Mouse (Mus musculus): ENCODE measurements around the gene Psmb10.
"Not testable (repeated sequence)": the region's sequence is repeated elsewhere in the genome, so short reads cannot be mapped to it uniquely, and the experiment has no call there.

Gene Psmb10

DNA sequence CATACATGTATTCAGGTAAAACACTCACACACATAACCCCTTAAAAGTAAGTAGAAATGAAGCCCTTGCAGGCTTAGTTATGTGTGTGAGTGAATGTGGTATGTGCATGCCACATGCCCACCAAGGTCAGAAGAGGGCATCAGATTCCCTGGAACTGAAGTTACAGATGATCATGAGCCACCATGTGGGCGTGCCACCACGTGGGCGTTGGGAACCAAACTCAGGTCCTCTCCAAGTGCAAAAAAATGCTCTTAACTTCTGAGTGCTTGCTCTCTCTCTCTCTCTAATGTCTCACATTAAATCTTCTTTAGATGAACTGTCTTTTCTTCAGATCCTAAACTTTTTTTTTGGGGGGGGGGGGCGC is at the start of gene Psmb10:
TSS of gene Psmb10 (minus strand) at position 139 of the 364 bp plus-strand sequence.
- in situ Hi-C loops (cut with MboI; ENCODE audit: low pct_unique_long_range_greater_than_20kb in 1 of 2, low sequenced_read_pairs in 2 of 2, unreplicated experiment in 1 of 2), result no loop called here

DNA sequence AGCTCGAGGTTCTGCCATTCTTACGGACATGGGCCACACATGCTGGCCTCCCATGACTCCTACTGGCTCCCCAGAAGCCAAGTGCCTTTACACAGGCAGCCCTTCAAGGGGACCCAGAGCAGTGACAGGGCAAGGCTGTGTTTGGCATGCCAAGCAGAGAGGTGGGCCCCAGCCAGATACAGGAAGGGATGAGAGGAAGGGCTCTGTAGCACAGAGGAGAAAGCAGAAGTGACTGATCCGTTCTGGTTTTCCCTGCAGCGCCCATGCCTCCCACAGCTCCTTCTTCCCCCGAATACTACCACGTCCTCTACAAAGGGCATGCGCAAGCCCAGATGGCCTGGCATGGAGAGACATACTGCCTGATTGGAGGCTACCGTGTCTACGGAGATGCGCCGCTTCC is 45.2 kb upstream of the Psmb10 start:
- in situ Hi-C loops (cut with MboI; ENCODE audit: low pct_unique_long_range_greater_than_20kb in 1 of 2, low sequenced_read_pairs in 2 of 2, unreplicated experiment in 1 of 2), result not testable (repeated sequence)

DNA sequence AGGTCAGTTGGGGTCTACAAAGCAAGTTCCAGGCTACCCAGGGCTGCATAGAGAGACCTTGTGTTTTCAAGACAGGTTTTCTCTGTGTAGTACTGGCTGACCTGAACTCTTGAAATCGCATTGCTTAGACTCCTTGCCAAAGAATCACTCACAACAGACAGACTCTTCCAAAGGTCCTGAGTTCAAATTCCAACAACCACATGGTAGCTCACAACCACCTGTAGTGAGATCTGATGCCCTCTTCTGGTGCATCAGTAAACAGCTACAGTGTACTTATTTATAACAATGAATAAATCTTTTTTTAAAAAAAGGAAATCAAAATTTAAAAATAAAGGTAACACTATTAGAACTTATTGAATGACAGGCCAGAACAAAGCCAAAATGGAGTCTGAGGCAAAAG is 42.9 kb upstream of the Psmb10 start:
- in situ Hi-C loops (cut with MboI; ENCODE audit: low pct_unique_long_range_greater_than_20kb in 1 of 2, low sequenced_read_pairs in 2 of 2, unreplicated experiment in 1 of 2), result no loop called here

DNA sequence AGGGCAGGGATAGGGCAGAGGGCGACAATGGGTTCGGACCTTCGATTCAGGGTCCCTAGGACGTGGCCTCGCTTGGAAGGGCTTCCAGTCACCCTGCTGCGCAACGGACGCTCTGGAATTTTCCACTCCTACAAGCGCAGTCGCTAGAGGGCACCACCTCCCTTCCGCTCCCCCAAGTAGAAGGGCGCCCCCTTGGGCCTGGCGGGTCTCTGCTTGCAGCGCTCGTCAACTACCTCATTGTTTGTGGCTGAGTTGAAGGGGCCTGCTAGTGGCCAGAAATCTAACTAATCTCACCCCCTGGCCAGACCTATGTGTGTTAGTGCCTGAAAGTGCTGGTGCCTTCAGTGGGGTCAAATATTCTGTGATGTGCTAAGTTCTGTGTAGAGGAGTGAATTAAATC is 41.1 kb upstream of the Psmb10 start, which contains the start of gene Dpep3:
TSS of gene Dpep3 (minus strand) at position 105 of the 400 bp plus-strand sequence.
- in situ Hi-C loops (cut with MboI; ENCODE audit: low pct_unique_long_range_greater_than_20kb in 1 of 2, low sequenced_read_pairs in 2 of 2, unreplicated experiment in 1 of 2), result no loop called here

DNA sequence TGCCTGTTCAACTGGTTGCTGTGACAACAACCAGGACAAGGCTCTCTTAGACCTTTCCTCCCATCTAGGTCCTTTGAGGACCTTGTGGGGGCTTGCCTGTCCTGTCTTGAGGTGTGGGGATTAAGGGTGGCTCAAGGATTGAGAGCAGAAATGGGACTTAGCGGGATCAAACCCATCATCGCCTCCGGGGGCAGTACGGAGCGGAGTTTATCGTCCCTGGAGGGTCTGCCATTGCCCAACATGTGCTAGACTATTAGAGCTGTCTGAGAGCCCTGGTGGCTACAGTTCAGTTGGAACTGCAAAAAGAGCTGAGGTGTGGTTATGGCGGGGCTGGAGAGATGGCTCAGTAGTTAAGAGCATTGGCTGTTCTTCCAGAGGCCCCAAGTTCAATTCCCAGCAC is 37.1 kb upstream of the Psmb10 start:
- in situ Hi-C loops (cut with MboI; ENCODE audit: low pct_unique_long_range_greater_than_20kb in 1 of 2, low sequenced_read_pairs in 2 of 2, unreplicated experiment in 1 of 2), result no loop called here

DNA sequence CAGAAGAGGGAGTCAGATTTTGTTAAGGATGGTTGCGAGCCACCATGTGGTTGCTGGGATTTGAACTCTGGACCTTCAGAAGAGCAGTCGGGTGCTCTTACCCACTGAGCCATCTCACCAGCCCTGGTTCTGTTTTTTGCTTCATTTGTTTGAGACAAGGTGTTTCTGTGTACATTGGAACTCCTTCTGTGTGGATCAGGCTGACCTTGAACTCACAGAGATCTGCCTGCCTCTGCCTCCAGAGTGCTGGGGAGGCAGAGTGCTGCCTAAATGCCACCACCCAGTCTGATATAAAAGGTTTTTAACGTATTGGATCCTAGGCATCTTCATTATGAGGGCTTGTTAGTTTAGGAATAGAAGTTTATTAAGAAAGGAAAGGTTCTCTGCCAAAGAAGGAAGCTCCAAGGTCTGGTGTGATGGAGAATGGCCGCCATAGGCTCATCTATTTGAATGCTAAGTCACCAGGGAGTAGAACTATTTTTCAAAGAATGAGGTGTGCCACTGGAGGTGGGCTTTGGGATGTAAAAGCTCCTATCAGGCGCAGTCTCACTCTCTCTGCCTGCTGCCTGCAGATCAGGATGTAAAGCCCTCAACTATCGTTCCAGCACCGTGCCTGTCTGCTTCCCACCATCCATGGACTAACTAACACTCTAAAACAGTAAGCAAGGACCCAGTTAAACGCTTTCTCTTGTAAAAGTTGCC is 32.9 kb upstream of the Psmb10 start:
- in situ Hi-C loops (cut with MboI; ENCODE audit: low pct_unique_long_range_greater_than_20kb in 1 of 2, low sequenced_read_pairs in 2 of 2, unreplicated experiment in 1 of 2), result no loop called here

DNA sequence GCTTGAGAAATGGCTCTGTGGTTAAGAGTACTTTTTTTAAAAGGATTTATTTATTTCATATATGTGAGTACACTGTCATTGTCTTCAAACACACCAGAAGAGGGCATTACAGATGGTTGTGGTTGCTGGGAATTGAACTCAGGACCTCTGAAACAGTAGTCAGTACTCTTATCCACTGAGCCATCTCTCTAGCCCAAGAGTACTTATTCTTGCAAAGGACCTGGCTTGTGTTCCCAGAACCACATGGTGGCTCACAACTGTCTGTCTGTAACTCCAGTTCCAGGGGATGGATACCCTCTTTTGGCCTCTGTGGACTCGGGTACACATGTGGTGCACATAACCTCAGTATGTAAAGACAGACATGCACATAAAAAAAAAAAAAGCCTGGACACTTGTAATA is 31.1 kb upstream of the Psmb10 start:
- in situ Hi-C loops (cut with MboI; ENCODE audit: low pct_unique_long_range_greater_than_20kb in 1 of 2, low sequenced_read_pairs in 2 of 2, unreplicated experiment in 1 of 2), result no loop called here

DNA sequence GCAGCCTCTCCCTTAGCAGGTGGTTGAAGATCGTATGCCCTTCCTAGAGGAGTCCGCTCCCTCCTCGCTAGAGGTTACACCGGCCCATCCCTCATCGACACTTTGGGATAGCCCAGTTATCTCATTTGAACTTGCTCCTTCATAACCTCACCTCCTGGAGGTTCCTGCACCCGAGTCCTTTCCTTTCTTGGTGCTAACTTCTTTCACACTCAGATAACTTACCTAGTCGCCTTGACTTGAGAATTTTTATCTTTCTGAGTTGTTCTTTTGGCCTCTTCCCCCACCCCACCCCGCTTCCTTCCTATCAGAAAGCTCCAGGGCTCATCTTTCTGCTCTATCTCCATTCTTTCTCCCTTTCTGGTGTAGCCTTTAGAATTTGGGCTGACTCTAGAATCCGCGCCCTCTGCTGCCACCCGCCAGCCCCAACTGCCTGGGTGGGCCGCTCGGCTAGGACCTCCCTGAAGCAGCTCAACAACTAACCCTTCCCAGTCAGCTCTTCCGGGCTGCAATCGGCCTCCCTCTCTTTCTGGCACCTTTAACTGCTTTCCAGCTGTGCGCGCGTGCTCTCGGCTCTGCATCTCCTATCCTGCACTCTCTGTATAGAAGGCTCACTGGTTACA is 28.6 kb upstream of the Psmb10 start:
- in situ Hi-C loops (cut with MboI; ENCODE audit: low pct_unique_long_range_greater_than_20kb in 1 of 2, low sequenced_read_pairs in 2 of 2, unreplicated experiment in 1 of 2), result no loop called here

DNA sequence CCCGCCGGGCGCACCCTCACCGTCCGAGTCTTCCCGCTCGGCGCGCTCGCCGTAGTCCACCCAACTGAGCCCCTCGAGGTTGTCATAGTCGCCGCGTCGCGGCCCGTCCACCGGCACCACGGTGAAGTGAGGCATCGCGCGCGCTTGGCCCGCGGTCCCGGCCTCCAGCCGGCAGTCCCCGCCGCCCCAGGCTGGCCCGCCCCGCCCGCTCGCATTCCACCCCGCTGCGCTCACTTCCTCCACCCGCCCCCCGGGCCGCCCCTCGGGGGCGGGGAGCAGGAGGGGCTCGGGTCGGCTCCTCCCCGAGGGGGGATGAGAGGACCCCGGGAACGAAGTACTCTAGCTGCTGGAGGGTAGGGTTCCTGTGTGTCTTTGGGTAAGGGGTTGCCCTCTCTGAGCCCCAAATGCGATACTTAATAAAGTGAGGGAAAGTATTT is 27.7 kb upstream of the Psmb10 start, which contains the start of gene Slc12a4:
TSS of gene Slc12a4 (minus strand) at position 193 of the 437 bp plus-strand sequence.
- in situ Hi-C loops (cut with MboI; ENCODE audit: low pct_unique_long_range_greater_than_20kb in 1 of 2, low sequenced_read_pairs in 2 of 2, unreplicated experiment in 1 of 2), result no loop called here

DNA sequence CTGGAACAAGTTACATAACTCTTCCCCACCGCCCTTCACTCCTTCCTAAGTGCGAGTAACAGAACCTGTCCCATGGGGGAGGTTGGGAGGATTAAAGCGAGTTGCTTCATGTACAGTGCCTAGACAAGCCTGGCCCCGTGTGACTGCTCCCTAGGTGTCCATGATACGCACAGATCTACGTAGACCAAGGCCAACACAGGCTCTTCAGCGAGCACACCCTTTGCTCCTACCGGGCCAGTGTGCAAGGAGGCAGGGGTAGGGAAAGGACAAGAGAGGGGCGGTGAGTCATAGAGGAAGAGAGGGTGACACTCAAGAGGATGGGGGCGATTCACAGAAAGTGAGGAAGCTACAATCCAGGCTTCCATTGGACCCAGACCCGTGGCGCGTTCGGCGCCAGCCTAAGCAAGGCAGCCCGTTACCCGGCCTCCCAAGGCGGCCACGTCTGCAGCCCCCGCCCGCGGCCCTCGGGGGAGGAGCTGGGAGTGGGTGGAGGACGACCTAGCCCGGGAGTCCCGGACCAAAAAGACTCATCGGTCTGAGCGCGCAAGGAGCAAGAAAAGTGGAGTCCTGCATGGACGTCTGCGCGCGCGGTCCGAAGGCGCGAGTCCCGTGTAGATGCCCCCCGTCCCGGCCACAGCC is 27.1 kb upstream of the Psmb10 start:
- in situ Hi-C loops (cut with MboI; ENCODE audit: low pct_unique_long_range_greater_than_20kb in 1 of 2, low sequenced_read_pairs in 2 of 2, unreplicated experiment in 1 of 2), result no loop called here

DNA sequence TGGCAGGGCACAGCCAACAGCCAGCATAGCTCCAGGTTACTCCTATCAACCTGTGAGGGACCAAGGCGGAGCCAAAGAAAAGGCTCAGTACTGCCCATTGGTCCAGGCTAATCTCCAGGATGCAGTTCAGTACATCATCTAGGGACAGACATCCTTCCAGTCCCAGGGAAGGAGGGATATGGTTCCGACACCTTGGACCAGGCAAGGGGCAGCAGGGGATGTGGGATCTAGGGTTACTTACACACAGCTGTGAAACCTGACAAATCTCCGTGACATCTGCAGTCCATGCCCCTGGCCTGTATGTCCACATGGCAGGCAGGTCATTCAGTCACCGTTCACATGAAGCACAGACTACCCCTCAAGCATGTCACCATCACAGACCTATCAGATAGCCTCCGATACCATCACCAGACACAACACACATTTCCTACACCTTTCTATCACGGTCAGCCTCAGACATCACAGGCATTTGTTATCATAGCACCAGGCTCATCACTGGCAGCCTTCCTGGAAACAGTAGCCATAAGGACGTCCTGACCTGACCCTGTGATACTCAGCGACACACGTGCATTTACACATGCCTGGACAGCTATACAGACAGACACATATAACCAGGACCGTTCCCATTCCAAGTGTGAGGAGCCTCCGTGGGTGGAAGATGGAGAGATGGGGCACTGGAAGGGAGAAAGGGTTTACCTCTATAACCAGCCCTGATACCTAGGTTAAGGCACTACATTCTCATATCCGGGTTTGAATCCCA is 26.4 kb upstream of the Psmb10 start:
- in situ Hi-C loops (cut with MboI; ENCODE audit: low pct_unique_long_range_greater_than_20kb in 1 of 2, low sequenced_read_pairs in 2 of 2, unreplicated experiment in 1 of 2), result no loop called here

DNA sequence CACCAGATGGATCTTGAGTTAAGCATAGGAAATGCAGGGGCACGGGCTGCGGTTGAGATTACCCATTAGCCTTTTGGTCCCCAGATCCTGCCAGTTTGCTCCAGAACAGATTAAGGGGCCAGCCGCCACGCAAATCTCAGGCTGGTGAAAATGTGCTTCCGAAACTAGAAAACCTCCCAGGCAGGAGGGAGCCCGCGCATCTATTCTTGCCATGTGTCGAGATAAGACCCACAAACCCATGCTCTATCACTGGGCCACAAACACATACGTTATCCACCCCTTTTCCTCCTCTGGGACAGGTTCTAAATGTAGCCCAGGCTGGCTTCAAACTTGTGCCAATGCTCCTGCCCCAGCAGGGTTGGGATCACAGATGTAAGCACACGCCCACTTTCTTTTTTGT is 23.3 kb upstream of the Psmb10 start:
- in situ Hi-C loops (cut with MboI; ENCODE audit: low pct_unique_long_range_greater_than_20kb in 1 of 2, low sequenced_read_pairs in 2 of 2, unreplicated experiment in 1 of 2), result no loop called here

DNA sequence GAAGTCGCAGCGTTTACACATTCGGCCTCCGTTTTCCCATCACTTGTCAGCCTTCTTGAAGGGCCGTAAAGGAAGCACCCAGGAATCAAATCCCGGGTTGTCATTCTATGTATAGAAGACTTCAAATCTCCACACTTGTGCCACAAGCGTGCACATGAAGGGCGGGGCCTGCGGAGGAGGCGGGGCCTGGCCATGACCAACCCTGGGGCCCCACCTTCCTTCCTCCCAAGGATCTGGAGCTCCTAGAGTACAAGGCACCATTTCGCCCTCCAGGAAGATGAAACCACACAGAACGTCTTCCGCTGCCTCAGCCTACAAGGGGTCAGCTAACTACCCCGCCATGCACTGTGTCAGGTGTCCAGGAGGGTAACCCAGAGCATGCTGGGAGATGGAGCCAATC is 22.9 kb upstream of the Psmb10 start:
- in situ Hi-C loops (cut with MboI; ENCODE audit: low pct_unique_long_range_greater_than_20kb in 1 of 2, low sequenced_read_pairs in 2 of 2, unreplicated experiment in 1 of 2), result no loop called here

DNA sequence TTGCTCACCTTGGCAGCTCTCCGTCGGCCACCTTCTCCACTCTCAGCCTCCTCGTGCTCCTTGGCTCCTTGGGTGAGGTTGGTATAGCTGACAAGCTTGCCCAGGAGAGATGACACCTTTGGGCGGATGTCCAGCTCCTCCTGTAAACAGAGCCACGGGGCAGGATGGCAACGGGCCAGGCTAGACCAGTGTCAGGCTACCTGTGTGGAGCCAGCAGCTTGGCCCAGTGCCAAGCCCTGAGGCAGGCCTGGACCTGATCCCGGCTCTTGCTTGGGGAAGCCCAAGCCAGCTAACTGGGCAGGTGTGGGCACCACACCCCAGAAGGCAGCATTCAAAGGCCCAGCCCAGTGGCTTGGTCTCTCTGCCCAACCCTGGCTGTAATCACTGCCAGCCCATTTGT is 21.1 kb upstream of the Psmb10 start:
- in situ Hi-C loops (cut with MboI; ENCODE audit: low pct_unique_long_range_greater_than_20kb in 1 of 2, low sequenced_read_pairs in 2 of 2, unreplicated experiment in 1 of 2), result no loop called here

DNA sequence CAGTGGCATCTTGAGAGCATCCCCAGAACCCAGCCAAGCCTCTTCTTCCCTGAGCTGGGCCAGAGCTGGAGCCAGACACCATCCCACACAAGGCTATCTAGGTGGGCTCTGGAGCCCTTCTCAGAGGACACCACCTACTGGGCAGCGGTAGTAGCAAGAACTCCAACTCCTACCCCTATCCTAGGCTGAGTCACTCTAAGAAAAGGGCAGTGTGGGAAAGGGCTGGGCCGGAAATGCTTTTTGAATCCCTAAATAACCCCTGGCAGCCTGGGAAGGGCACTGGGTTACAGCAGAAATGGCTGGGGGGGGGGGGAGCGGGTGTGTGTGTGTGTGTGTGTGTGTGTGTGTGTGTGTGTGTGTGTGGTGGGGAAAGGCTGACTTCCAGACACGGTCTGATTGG is 19.6 kb upstream of the Psmb10 start:
- in situ Hi-C loops (cut with MboI; ENCODE audit: low pct_unique_long_range_greater_than_20kb in 1 of 2, low sequenced_read_pairs in 2 of 2, unreplicated experiment in 1 of 2), result no loop called here

DNA sequence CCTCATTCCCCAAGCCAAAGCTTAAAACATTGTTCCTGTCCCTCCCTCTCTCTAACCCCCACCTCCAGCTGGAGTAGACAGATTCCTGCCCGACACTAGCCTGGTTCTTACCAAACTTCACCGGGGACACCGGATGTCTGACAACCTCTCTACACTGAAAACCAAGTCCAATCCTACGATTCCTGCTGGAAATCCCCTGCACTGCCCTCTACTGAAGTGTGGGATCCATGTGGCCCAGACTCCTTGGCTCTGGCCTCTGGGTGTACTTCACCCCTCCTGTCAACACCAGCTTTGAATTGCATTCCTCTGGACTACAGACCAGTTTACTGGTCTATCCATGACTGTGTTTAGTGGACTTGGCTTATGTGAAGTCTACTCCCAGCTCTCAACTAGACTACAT is 18.3 kb upstream of the Psmb10 start:
- in situ Hi-C loops (cut with MboI; ENCODE audit: low pct_unique_long_range_greater_than_20kb in 1 of 2, low sequenced_read_pairs in 2 of 2, unreplicated experiment in 1 of 2), result no loop called here

DNA sequence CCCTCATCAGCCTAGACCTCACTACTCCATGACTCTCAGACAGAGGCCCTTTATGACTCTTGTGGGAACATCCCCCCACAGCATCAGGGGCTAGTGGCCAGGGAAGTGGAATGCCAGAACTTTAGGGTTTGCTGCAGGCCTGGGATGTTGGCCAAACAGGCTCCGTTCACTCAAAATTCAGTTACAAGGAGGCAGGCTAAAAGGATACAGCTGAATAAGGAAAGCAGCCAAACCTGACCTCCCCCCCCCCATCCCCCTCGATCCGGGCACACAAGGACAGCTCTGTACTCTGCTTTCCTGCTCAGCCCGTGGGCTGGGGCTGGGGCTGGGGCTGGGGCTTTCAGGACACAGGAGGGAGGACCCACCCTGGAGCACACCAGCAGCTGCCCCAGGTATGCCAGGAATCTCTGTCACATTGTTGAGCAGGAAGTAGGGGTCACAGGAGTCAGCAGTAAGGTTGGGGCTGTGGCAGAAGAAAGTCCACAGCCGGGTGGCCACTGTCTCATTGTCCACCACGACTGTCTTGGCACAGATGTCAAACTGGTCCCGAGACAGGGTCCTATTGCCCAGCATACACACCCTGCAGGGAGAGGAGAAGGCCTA is 12.9 kb upstream of the Psmb10 start:
- in situ Hi-C loops (cut with MboI; ENCODE audit: low pct_unique_long_range_greater_than_20kb in 1 of 2, low sequenced_read_pairs in 2 of 2, unreplicated experiment in 1 of 2), result no loop called here

DNA sequence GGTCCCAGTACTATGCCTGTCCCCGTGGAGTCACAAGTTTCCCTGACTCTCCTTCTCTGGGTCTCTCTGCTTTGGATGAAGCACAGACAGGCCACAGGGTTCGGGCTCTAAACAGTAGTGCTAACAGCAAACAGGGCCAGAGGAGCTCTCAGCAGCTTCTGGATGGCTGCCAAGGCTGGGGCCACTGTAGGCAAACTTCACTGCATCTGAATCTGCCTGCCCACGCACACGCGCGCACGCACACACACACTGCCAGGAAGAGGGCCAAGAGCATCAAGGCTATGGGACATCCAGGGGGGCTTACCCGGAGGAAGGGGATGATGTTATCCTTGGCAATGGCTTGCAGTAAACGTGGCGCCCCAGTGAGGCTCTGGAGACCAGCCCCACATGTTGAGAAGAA is 11.1 kb upstream of the Psmb10 start:
- in situ Hi-C loops (cut with MboI; ENCODE audit: low pct_unique_long_range_greater_than_20kb in 1 of 2, low sequenced_read_pairs in 2 of 2, unreplicated experiment in 1 of 2), result no loop called here

DNA sequence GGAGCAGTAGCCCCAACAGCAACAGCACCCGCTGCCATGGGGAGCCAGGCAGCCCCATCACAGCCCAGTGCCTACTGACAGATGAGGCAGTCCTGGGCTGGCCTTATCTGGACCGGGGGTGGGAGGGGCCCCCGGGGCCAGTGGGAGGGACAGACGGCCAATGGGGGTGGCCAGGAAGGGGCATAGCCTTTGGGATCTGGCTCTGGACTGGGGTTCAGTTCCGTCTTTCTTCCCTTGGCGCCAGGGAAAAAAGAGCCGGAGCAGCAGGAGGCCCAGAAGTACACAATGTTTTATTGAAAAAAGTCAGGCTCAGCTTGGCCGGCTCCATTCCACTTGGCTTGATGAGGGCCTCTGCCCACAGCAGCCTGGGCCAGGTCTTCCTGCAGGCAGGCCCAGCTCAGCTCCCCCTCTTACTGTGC is 5.1 kb upstream of the Psmb10 start, which contains the start of gene Lcat:
TSS of gene Lcat (minus strand) at position 62 of the 419 bp plus-strand sequence.
- in situ Hi-C loops (cut with MboI; ENCODE audit: low pct_unique_long_range_greater_than_20kb in 1 of 2, low sequenced_read_pairs in 2 of 2, unreplicated experiment in 1 of 2), result no loop called here
